Mouse (Mus musculus): Measurements from ENCODE around the gene Mpp1.

DNA sequence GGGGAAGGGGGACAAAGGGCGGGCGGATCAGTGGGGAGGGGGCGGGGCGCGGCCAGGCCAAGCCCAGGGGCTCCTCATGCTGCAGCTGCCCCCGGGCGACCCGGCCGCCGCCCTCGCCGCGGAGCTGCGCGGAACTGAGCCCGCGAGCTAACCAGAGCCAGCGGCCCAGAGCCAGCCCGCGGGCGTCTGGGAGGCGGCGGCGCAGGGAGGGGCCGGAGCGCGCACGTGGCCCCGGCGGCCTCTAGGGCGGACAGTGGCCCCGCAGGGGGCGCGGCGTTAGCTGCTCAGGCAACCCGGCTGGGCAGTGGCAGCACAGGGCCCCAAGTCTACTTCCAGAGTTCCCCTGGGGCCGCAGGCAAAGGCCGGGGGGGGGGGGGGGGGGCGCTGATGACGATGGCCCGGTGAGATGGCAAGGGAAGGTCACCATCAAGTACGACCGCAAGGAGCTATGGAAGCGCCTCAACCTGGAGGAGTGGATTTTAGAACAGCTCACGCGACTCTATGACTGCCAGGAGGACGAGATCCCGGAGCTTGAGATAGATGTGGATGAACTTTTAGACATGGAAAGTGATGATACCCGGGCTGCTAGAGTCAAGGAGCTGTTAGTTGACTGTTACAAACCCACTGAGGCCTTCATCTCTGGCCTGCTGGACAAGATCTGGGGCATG, 24.9 kb upstream of the Mpp1 start:
- TF ChIP-seq POLR2A (IDR thresholded peaks at IDR 0.05; ENCODE audit: insufficient read depth, low read depth, low read length) (no peak), CTCF (IDR thresholded peaks at IDR 0.05) (no peak), EP300 (IDR thresholded peaks at IDR 0.05; ENCODE audit: insufficient read depth, low read depth, low read length) (no peak)

Measured in heart, adult 2 months (tissue).